Mouse (Mus musculus) intestine, postnatal 0 days (tissue): ENCODE measurements around the gene Apbb2. TPM values are rescaled to one million over a fixed set of nuclear protein-coding genes. Genes with fewer than 3 reads are reported as not detected.

Experiments used
- ATAC-seq: fragments of 200-750 bp; cut with Nextera tagmentation; 2 replicates; pipeline ENCODE4 v1.8.0; 2017; ENCODE audit warnings: mild to moderate bottlenecking, moderate TSS enrichment, moderate library complexity
- H3K27ac ChIP-seq: fragments of 300-500 bp; sonication (generic); 2 replicates; pipeline ENCODE4 v1.5.1; 2014; ENCODE audit warnings: mild to moderate bottlenecking, low read depth, low read length, moderate library complexity
- H3K27me3 ChIP-seq: fragments of 300-500 bp; sonication (generic); replicated peaks from 2 replicates; pipeline ENCODE4 v1.6.1; 2014; ENCODE audit warnings: low read length, mixed read lengths; ENCODE audit not compliant: control insufficient read depth, insufficient read depth
- H3K36me3 ChIP-seq: fragments of 300-500 bp; sonication (generic); 2 replicates; pipeline ENCODE4 v1.6.1; 2014; ENCODE audit warnings: mild to moderate bottlenecking, moderate library complexity; ENCODE audit not compliant: control insufficient read depth, insufficient read depth
- H3K4me1 ChIP-seq: fragments of 300-500 bp; sonication (generic); replicated peaks from 2 replicates; pipeline ENCODE4 v1.6.1; 2014; ENCODE audit warnings: antibody characterized with exemption, low read length, mixed read lengths; ENCODE audit not compliant: control insufficient read depth, insufficient read depth
- H3K4me2 ChIP-seq: fragments of 300-500 bp; sonication (generic); replicated peaks from 2 replicates; pipeline ENCODE4 v1.6.1; 2014; ENCODE audit warnings: low read depth, mild to moderate bottlenecking, moderate library complexity
- H3K4me3 ChIP-seq: fragments of 300-500 bp; sonication (generic); 2 replicates; pipeline ENCODE4 v1.5.1; 2014; ENCODE audit warnings: low read depth, low read length
- H3K9ac ChIP-seq: fragments of 300-500 bp; sonication (generic); 2 replicates; pipeline ENCODE4 v1.6.1; 2014; ENCODE audit warnings: mild to moderate bottlenecking, low read depth, low read length
- H3K9me3 ChIP-seq: fragments of 300-500 bp; sonication (generic); 2 replicates; pipeline ENCODE4 v1.6.1; 2016; ENCODE audit warnings: mixed run types; ENCODE audit not compliant: control insufficient read depth
- CTCF ChIP-seq: sonication (generic); IDR thresholded peaks from 2 replicates; pipeline ENCODE4 v1.5.1; 2016; ENCODE audit warnings: low read depth, mild to moderate bottlenecking, control low read depth, antibody characterized with exemption, moderate library complexity
- WGBS: fragments of 180-500 bp; shearing (Covaris S2); extraction: QIAGEN DNeasy Blood & Tissue Kit; methylation state at CpG from one replicate; pipeline ENCODE4 v1.1.7; 2014; 5-methylcytosine and 5-hydroxymethylcytosine counted together
- polyA plus RNA-seq: library from polyadenylated mRNA; unstranded; fragments of >200 nt; fragmentation: Nextera tagmentation; extraction: Ambion mirVana; gene quantifications from 2 replicates; pipeline ENCODE4 v1.2.1, GENCODE M21; 2015

Gene Apbb2
- polyA plus RNA-seq, 1 experiment from 2014 or later = 18.7 TPM

DNA sequence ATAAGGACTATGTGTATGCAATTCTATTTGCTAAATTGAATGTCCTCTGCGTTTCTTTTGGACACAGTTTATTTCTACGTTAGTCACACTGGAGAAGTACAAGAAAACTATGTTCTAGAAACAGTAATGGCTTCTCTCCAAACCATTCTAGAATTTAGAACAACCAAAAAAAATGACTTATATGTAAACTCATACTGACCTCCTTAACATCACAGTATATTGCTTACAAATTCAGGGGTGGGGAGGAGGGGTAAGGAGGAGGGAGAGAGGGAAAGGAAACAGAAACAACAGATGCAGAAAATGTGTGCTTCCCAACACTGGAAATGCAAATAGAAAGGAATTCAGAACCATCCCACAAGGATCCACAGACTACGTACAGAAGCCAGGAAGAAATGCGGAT lies 11.4 kb downstream of the Apbb2 start:
- Histone ChIP-seq H3K4me3 (no peak overlapping the region), H3K27me3 (no peaks in the 10 kb centered on the region), H3K36me3 (no peaks in the 10 kb centered on the region), H3K27ac (no peak overlapping the region), H3K4me1 (no peaks in the 10 kb centered on the region), H3K4me2 (no peak overlapping the region), H3K9me3 (no peaks in the 10 kb centered on the region), H3K9ac (no peak overlapping the region)
- WGBS = 76% methylated on average over 4 of the region's 4 CpGs
- TF ChIP-seq CTCF = no peak
- no peak for ATAC-seq

- H3K4me3 ChIP-seq = no peak overlapping the region
- no peak for ATAC-seq
- H3K27me3 ChIP-seq = no peaks in the 10 kb centered on the region
- H3K27ac ChIP-seq = no peak overlapping the region
- 88% methylated on average over 11 of the region's 11 CpGs for WGBS
- H3K9ac ChIP-seq = no peak overlapping the region
- TF ChIP-seq CTCF = no peak
- H3K9me3 ChIP-seq = no peaks in the 10 kb centered on the region
- no peak overlapping the region for H3K4me2 ChIP-seq
- no peaks in the 10 kb centered on the region for H3K36me3 ChIP-seq
- no peaks in the 10 kb centered on the region for H3K4me1 ChIP-seq
Observed at GRCm38 (mm10) chr5:66605636-66606035, 12.9 kb downstream of the Apbb2 start.

DNA sequence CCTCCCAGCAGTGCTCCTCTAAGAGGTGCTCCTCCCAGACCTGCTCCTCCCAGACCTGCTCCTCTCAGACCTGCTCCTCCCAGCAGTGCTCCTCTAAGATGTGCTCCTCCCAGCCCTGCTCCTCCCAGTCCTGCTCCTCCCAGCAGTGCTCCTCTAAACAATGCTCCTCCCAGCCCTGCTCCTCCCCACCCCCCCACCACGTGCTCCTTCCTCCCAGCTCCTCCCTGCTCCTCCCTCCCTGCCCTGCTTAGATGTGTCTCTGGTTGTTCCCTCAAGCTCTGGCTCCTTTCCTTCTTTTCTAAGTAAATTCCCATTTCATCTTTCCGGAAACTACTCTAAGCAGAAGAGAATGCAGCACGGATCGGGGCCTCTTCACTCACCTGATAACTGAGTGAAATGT lies 14.2 kb downstream of the Apbb2 start:
- ATAC-seq = no peak
- Histone ChIP-seq H3K4me3 (no peak overlapping the region), H3K4me2 (no peak overlapping the region), H3K4me1 (no peaks in the 10 kb centered on the region), H3K9ac (no peak overlapping the region), H3K27ac (no peak overlapping the region), H3K9me3 (no peaks in the 10 kb centered on the region), H3K36me3 (no peaks in the 10 kb centered on the region), H3K27me3 (no peaks in the 10 kb centered on the region)
- no peak for TF ChIP-seq CTCF
- WGBS = 79% methylated on average over 4 of the region's 4 CpGs

DNA sequence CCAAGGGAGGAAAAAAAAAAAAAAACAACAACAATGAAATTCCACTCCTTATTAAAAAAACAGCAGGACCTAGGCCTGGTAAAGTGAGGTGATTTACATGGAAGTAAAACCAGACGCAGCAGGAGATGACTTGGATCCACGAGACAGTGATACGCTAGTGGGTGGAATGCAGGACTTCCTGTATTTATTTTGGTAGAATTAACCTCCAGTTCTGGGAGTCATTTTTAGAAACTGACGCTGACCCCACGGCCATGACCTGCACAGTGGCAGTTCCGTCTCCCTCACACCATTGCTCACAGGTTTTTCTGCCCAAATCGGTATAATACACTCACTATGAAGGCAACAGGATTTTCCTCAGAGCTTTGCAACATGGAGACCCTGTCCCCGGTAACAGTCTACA lies 14.8 kb downstream of the Apbb2 start:
- Histone ChIP-seq H3K4me2 (no peak overlapping the region), H3K36me3 (no peaks in the 10 kb centered on the region), H3K9ac (no peak overlapping the region), H3K4me3 (no peak overlapping the region), H3K9me3 (no peaks in the 10 kb centered on the region), H3K4me1 (no peaks in the 10 kb centered on the region), H3K27ac (no peak overlapping the region), H3K27me3 (no peaks in the 10 kb centered on the region)
- ATAC-seq = no peak
- WGBS = 54% methylated on average over 8 of the region's 8 CpGs
- 0 out of 2 replicates have a peak, but pooled peaks have one; percentile 18 for TF ChIP-seq CTCF

DNA sequence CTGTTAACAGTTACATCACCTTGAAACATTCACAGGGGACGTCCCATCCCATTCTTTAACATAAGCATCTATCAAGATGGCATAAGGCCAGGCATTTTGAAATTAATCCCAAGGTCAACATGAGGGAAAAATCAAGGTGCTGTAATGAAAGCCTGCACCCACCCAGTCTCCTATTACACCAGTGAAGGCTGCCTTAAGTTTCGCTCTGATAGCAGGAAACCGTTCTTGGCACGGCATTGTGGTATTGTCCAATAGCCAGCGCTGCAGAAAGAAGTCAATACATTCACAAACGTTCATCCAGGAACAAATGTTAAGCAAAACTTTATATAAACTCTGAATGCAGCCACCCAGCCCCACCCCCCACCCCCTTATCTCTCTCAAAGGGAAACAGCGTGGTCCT lies 15.4 kb downstream of the Apbb2 start:
- no peak for ATAC-seq
- Histone ChIP-seq H3K4me2 (no peak overlapping the region), H3K27me3 (no peaks in the 10 kb centered on the region), H3K27ac (no peak overlapping the region), H3K9me3 (no peaks in the 10 kb centered on the region), H3K36me3 (no peaks in the 10 kb centered on the region), H3K9ac (no peak overlapping the region), H3K4me3 (no peak overlapping the region), H3K4me1 (no peaks in the 10 kb centered on the region)
- TF ChIP-seq CTCF = no peak
- 45% methylated on average over 7 of the region's 7 CpGs for WGBS

DNA sequence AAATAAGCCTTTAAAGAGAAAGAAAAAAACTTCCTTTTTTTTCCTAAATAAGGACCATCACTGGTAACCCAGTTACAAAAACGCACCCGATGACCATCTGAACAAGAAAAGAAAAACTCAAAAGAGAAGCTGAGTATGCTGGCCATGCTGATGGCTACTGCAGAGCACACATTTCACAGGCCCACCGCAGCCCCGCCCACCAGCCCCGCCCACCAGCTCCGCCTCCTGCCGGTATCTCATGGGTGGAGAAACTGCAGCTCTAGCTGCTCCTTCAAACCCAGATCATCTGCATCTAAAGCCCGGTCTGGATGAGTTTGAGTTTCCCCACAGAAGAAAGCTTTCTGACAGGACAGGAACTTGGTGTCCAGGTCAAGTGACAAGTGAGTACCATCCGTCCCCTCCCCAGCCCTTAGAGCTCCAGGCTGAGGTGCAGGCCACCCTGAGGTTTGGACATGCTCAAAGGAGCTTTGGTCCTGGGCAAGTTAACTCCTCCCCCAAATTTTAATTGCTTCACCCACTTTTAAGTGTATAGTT lies 16.2 kb downstream of the Apbb2 start:
- Histone ChIP-seq H3K36me3 (no peaks in the 10 kb centered on the region), H3K27me3 (no peaks in the 10 kb centered on the region), H3K4me2 (no peak overlapping the region), H3K9me3 (no peaks in the 10 kb centered on the region), H3K4me3 (no peak overlapping the region), H3K4me1 (no peaks in the 10 kb centered on the region), H3K9ac (no peak overlapping the region), H3K27ac (no peak overlapping the region)
- no peak for TF ChIP-seq CTCF
- ATAC-seq = no peak
- WGBS = 31% methylated on average over 9 of the region's 9 CpGs

GRCm38 (mm10) chr5:66600415-66600814 lies 18.2 kb downstream of the Apbb2 start:
- no peak for TF ChIP-seq CTCF
- Histone ChIP-seq H3K36me3 (no peaks in the 10 kb centered on the region), H3K9me3 (no peaks in the 10 kb centered on the region), H3K27me3 (no peaks in the 10 kb centered on the region), H3K4me1 (0 out of 2 replicates have a peak, but pooled peaks cover 4% of the 10 kb centered on the region), H3K27ac (no peak overlapping the region), H3K4me2 (no peak overlapping the region), H3K4me3 (no peak overlapping the region), H3K9ac (no peak overlapping the region)
- WGBS = 66% methylated on average over 8 of the region's 8 CpGs
- no peak for ATAC-seq
